Mouse (Mus musculus): Measurements from ENCODE around the gene Rasgrf2. TPM values are rescaled to one million over a fixed set of nuclear protein-coding genes. Genes with fewer than 3 reads are reported as not detected.

Rasgrf2 gene
- polyA plus RNA-seq, 1 experiment from 2014 or later = 0.19 TPM

GRCm38 (mm10) chr13:92030364-92031057, 100.9 kb downstream of the Rasgrf2 start:
- no peak overlapping the region for H3K9ac ChIP-seq
- no peak overlapping the region for H3K4me2 ChIP-seq (replicated peaks)
- no peak overlapping the region for H3K27ac ChIP-seq
- no peaks in the 10 kb centered on the region for H3K27me3 ChIP-seq
- no peaks in the 10 kb centered on the region for H3K36me3 ChIP-seq
- H3K4me3 ChIP-seq = no peak overlapping the region
- peaks cover 11% of the 10 kb centered on the region; the same call in 1 of the 2 replicates for H3K4me1 ChIP-seq
- WGBS = 91% methylated on average over 24 of the region's 24 CpGs
- ATAC-seq (ENCODE audit: low FRiP score, low read depth) = no peak
- no peaks in the 10 kb centered on the region for H3K9me3 ChIP-seq

- Histone ChIP-seq H3K27ac (no peak overlapping the region), H3K4me2 (replicated peaks) (no peak overlapping the region), H3K36me3 (no peaks in the 10 kb centered on the region), H3K27me3 (no peaks in the 10 kb centered on the region), H3K4me3 (no peak overlapping the region), H3K9ac (no peak overlapping the region), H3K4me1 (peaks cover 11% of the 10 kb centered on the region; the same call in 1 of the 2 replicates), H3K9me3 (no peaks in the 10 kb centered on the region)
- ATAC-seq (ENCODE audit: low FRiP score, low read depth) = no peak
- 85% methylated on average over 3 of the region's 3 CpGs for WGBS
These were observed 101.8 kb downstream of the Rasgrf2 start for GRCm38 (mm10) chr13:92029666-92030065.

GRCm38 (mm10) chr13:92027951-92028350, 103.5 kb downstream of the Rasgrf2 start:
- Histone ChIP-seq H3K36me3 (no peaks in the 10 kb centered on the region), H3K27me3 (no peaks in the 10 kb centered on the region), H3K27ac (peak overlapping the region; percentile 77; the same call in 1 of the 2 replicates), H3K9me3 (no peaks in the 10 kb centered on the region), H3K4me2 (replicated peaks) (no peak overlapping the region), H3K4me3 (no peak overlapping the region), H3K4me1 (peaks cover 11% of the 10 kb centered on the region; the same call in 1 of the 2 replicates), H3K9ac (no peak overlapping the region)
- WGBS = 67% methylated on average over 5 of the region's 5 CpGs
- ATAC-seq (ENCODE audit: low FRiP score, low read depth) = peak; percentile 44; the same call in 1 of the 2 replicates

GRCm38 (mm10) chr13:92026651-92027050, 104.8 kb downstream of the Rasgrf2 start:
- Histone ChIP-seq H3K9me3 (no peaks in the 10 kb centered on the region), H3K27me3 (no peaks in the 10 kb centered on the region), H3K4me1 (peaks cover 11% of the 10 kb centered on the region; the same call in 1 of the 2 replicates), H3K4me3 (no peak overlapping the region), H3K9ac (no peak overlapping the region), H3K27ac (no peak overlapping the region), H3K36me3 (no peaks in the 10 kb centered on the region), H3K4me2 (replicated peaks) (no peak overlapping the region)
- WGBS = 69% methylated on average over 2 of the region's 2 CpGs
- ATAC-seq (ENCODE audit: low FRiP score, low read depth) = no peak

GRCm38 (mm10) chr13:92025124-92025523, 106.3 kb downstream of the Rasgrf2 start:
- WGBS = 89% methylated on average over 3 of the region's 3 CpGs
- Histone ChIP-seq H3K4me2 (replicated peaks) (no peak overlapping the region), H3K9ac (no peak overlapping the region), H3K4me1 (peaks cover 11% of the 10 kb centered on the region; the same call in 1 of the 2 replicates), H3K9me3 (no peaks in the 10 kb centered on the region), H3K27ac (no peak overlapping the region), H3K36me3 (no peaks in the 10 kb centered on the region), H3K4me3 (no peak overlapping the region), H3K27me3 (no peaks in the 10 kb centered on the region)
- ATAC-seq (ENCODE audit: low FRiP score, low read depth) = no peak

GRCm38 (mm10) chr13:92022202-92022601, 109.3 kb downstream of the Rasgrf2 start:
- no peak overlapping the region for H3K27ac ChIP-seq
- H3K4me2 ChIP-seq (replicated peaks) = no peak overlapping the region
- H3K4me1 ChIP-seq = no peaks in the 10 kb centered on the region
- H3K36me3 ChIP-seq = no peaks in the 10 kb centered on the region
- ATAC-seq (ENCODE audit: low FRiP score, low read depth) = no peak
- H3K4me3 ChIP-seq = no peak overlapping the region
- H3K9me3 ChIP-seq = no peaks in the 10 kb centered on the region
- H3K9ac ChIP-seq = no peak overlapping the region
- H3K27me3 ChIP-seq = no peaks in the 10 kb centered on the region
- 89% methylated on average over 10 of the region's 10 CpGs for WGBS

GRCm38 (mm10) chr13:91996929-91997328, 134.5 kb downstream of the Rasgrf2 start:
- Histone ChIP-seq H3K9me3 (no peaks in the 10 kb centered on the region), H3K27ac (no peak overlapping the region), H3K4me2 (replicated peaks) (no peak overlapping the region), H3K9ac (no peak overlapping the region), H3K36me3 (no peaks in the 10 kb centered on the region), H3K4me3 (no peak overlapping the region), H3K4me1 (no peaks in the 10 kb centered on the region), H3K27me3 (no peaks in the 10 kb centered on the region)
- WGBS = 74% methylated on average over 3 of the region's 3 CpGs
- ATAC-seq (ENCODE audit: low FRiP score, low read depth) = no peak

GRCm38 (mm10) chr13:91991412-91991811, 140.0 kb downstream of the Rasgrf2 start:
- 80% methylated on average over 2 of the region's 2 CpGs for WGBS
- H3K9ac ChIP-seq = no peak overlapping the region
- H3K27ac ChIP-seq = no peak overlapping the region
- H3K4me2 ChIP-seq (replicated peaks) = no peak overlapping the region
- H3K4me3 ChIP-seq = no peak overlapping the region
- no peaks in the 10 kb centered on the region for H3K9me3 ChIP-seq
- H3K36me3 ChIP-seq = no peaks in the 10 kb centered on the region
- no peak for ATAC-seq (ENCODE audit: low FRiP score, low read depth)
- H3K27me3 ChIP-seq = no peaks in the 10 kb centered on the region
- no peaks in the 10 kb centered on the region for H3K4me1 ChIP-seq

- WGBS = 71% methylated on average over 6 of the region's 6 CpGs
- no peak for ATAC-seq (ENCODE audit: low FRiP score, low read depth)
These were observed 140.7 kb downstream of the Rasgrf2 start for GRCm38 (mm10) chr13:91990709-91991284.

GRCm38 (mm10) chr13:91988378-91988777, 143.1 kb downstream of the Rasgrf2 start:
- Histone ChIP-seq H3K4me3 (no peak overlapping the region), H3K27ac (no peak overlapping the region), H3K9me3 (no peaks in the 10 kb centered on the region), H3K9ac (no peak overlapping the region), H3K36me3 (no peaks in the 10 kb centered on the region), H3K27me3 (no peaks in the 10 kb centered on the region), H3K4me2 (replicated peaks) (no peak overlapping the region), H3K4me1 (no peaks in the 10 kb centered on the region)
- WGBS = 83% methylated on average over 7 of the region's 7 CpGs
- no peak for ATAC-seq (ENCODE audit: low FRiP score, low read depth)

More at GRCm38 (mm10) chr13:91990709-91991284, 140.7 kb downstream of the Rasgrf2 start:
- H3K4me2 ChIP-seq (replicated peaks) = no peak overlapping the region
- H3K9me3 ChIP-seq = no peaks in the 10 kb centered on the region
- H3K27ac ChIP-seq = no peak overlapping the region
- no peaks in the 10 kb centered on the region for H3K36me3 ChIP-seq
- H3K9ac ChIP-seq = no peak overlapping the region
- H3K4me3 ChIP-seq = no peak overlapping the region
- no peaks in the 10 kb centered on the region for H3K27me3 ChIP-seq
- no peaks in the 10 kb centered on the region for H3K4me1 ChIP-seq

- Histone ChIP-seq H3K4me1 (no peaks in the 10 kb centered on the region), H3K36me3 (no peaks in the 10 kb centered on the region), H3K4me3 (no peak overlapping the region), H3K4me2 (replicated peaks) (no peak overlapping the region), H3K9me3 (no peaks in the 10 kb centered on the region), H3K9ac (no peak overlapping the region), H3K27me3 (no peaks in the 10 kb centered on the region), H3K27ac (no peak overlapping the region)
- 88% methylated on average over 6 of the region's 6 CpGs for WGBS
- no peak for ATAC-seq (ENCODE audit: low FRiP score, low read depth)
These were observed 144.5 kb downstream of the Rasgrf2 start for GRCm38 (mm10) chr13:91986958-91987357.

GRCm38 (mm10) chr13:91985915-91986589, 145.4 kb downstream of the Rasgrf2 start:
- H3K4me3 ChIP-seq = no peak overlapping the region
- 40% methylated on average over 7 of the region's 7 CpGs for WGBS
- H3K27ac ChIP-seq = no peak overlapping the region
- no peak overlapping the region for H3K9ac ChIP-seq
- no peaks in the 10 kb centered on the region for H3K4me1 ChIP-seq
- ATAC-seq (ENCODE audit: low FRiP score, low read depth) = no peak
- H3K4me2 ChIP-seq (replicated peaks) = no peak overlapping the region
- no peaks in the 10 kb centered on the region for H3K36me3 ChIP-seq
- H3K27me3 ChIP-seq = no peaks in the 10 kb centered on the region
- no peaks in the 10 kb centered on the region for H3K9me3 ChIP-seq
